Mouse (Mus musculus) kidney, embryonic 16.5 days (tissue): ENCODE measurements around the gene Supt16. TPM values are rescaled to one million over a fixed set of nuclear protein-coding genes. Genes with fewer than 3 reads are reported as not detected.

Experiments used
- ATAC-seq: fragments of 200-750 bp; cut with Nextera tagmentation; 2 replicates; pipeline ENCODE4 v1.8.0; 2017; ENCODE audit warnings: moderate TSS enrichment; ENCODE audit not compliant: low FRiP score, low TSS enrichment
- H3K27ac ChIP-seq: fragments of 300-500 bp; sonication (generic); 2 replicates; pipeline ENCODE4 v1.5.1; 2014; ENCODE audit warnings: low read length
- H3K27me3 ChIP-seq: fragments of 300-500 bp; sonication (generic); 2 replicates; pipeline ENCODE4 v1.6.1; 2014; ENCODE audit warnings: low read length, control low read depth, mixed read lengths; ENCODE audit not compliant: insufficient read depth
- H3K36me3 ChIP-seq: fragments of 300-500 bp; sonication (generic); 2 replicates; pipeline ENCODE4 v1.6.1; 2014; ENCODE audit warnings: low read length, control low read depth, mixed read lengths; ENCODE audit not compliant: insufficient read depth
- H3K4me1 ChIP-seq: fragments of 300-500 bp; sonication (generic); 2 replicates; pipeline ENCODE4 v1.6.1; 2014; ENCODE audit warnings: low read length, control low read depth, mixed read lengths; ENCODE audit not compliant: insufficient read depth
- H3K4me2 ChIP-seq: fragments of 300-500 bp; sonication (generic); replicated peaks from 2 replicates; pipeline ENCODE4 v1.6.1; 2014; ENCODE audit warnings: low read depth, low read length
- H3K4me3 ChIP-seq: fragments of 300-500 bp; sonication (generic); 2 replicates; pipeline ENCODE4 v1.5.1; 2014; ENCODE audit warnings: mild to moderate bottlenecking, low read length
- H3K9ac ChIP-seq: fragments of 300-500 bp; sonication (generic); replicated peaks from 2 replicates; pipeline ENCODE4 v1.6.1; 2014; ENCODE audit warnings: low read length
- H3K9me3 ChIP-seq: fragments of 300-500 bp; sonication (generic); 2 replicates; pipeline ENCODE4 v1.6.1; 2016; ENCODE audit warnings: low read length, control low read depth
- WGBS: fragments of 180-500 bp; shearing (Covaris S2); extraction: QIAGEN DNeasy Blood & Tissue Kit; methylation state at CpG from one replicate; pipeline ENCODE4 v1.1.7; 2014; 5-methylcytosine and 5-hydroxymethylcytosine counted together
- polyA plus RNA-seq: library from polyadenylated mRNA; unstranded; fragments of >200 nt; fragmentation: Nextera tagmentation; extraction: Ambion mirVana; gene quantifications from 2 replicates; pipeline ENCODE4 v1.2.1, GENCODE M21; 2015

The Supt16 gene
- polyA plus RNA-seq, 1 experiment from 2014 or later, result 51.1 TPM

GRCm38 (mm10) chr14:52152179-52152578 is 45.0 kb downstream of the Supt16 start:
- no peaks in the 10 kb centered on the region for H3K27me3 ChIP-seq
- 34% methylated on average over 7 of the region's 7 CpGs for WGBS
- H3K4me3 ChIP-seq, result no peak overlapping the region
- no peak overlapping the region for H3K27ac ChIP-seq
- H3K4me1 ChIP-seq, result no peaks in the 10 kb centered on the region
- no peak overlapping the region for H3K9ac ChIP-seq
- no peaks in the 10 kb centered on the region for H3K36me3 ChIP-seq
- no peak for ATAC-seq
- no peak overlapping the region for H3K4me2 ChIP-seq
- H3K9me3 ChIP-seq, result no peaks in the 10 kb centered on the region

GRCm38 (mm10) chr14:52149888-52150287 is 47.3 kb downstream of the Supt16 start:
- Histone ChIP-seq H3K4me1 (no peaks in the 10 kb centered on the region), H3K4me2 (no peak overlapping the region), H3K36me3 (no peaks in the 10 kb centered on the region), H3K27me3 (no peaks in the 10 kb centered on the region), H3K4me3 (no peak overlapping the region), H3K9me3 (no peaks in the 10 kb centered on the region), H3K9ac (no peak overlapping the region), H3K27ac (no peak overlapping the region)
- ATAC-seq, result no peak
- whole genome bisulfite sequencing, result 67% methylated on average over 4 of the region's 4 CpGs

GRCm38 (mm10) chr14:52146540-52146939 is 50.7 kb downstream of the Supt16 start:
- no peak overlapping the region for H3K4me3 ChIP-seq
- H3K9me3 ChIP-seq, result no peaks in the 10 kb centered on the region
- ATAC-seq, result no peak
- no peak overlapping the region for H3K4me2 ChIP-seq
- 65% methylated on average over 4 of the region's 4 CpGs for WGBS
- no peaks in the 10 kb centered on the region for H3K27me3 ChIP-seq
- no peaks in the 10 kb centered on the region for H3K4me1 ChIP-seq
- H3K9ac ChIP-seq, result no peak overlapping the region
- H3K27ac ChIP-seq, result no peak overlapping the region
- no peaks in the 10 kb centered on the region for H3K36me3 ChIP-seq

- Histone ChIP-seq H3K9me3 (no peaks in the 10 kb centered on the region), H3K4me3 (no peak overlapping the region), H3K27ac (no peak overlapping the region), H3K4me1 (peaks cover 4% of the 10 kb centered on the region; the same call in 1 of the 2 replicates), H3K36me3 (no peaks in the 10 kb centered on the region), H3K27me3 (no peaks in the 10 kb centered on the region), H3K4me2 (no peak overlapping the region), H3K9ac (no peak overlapping the region)
- ATAC-seq, result no peak
- WGBS, result 83% methylated on average over 4 of the region's 4 CpGs
Measured at GRCm38 (mm10) chr14:52144165-52144564, 53.1 kb downstream of the Supt16 start.

GRCm38 (mm10) chr14:52141445-52142127 is 55.6 kb downstream of the Supt16 start:
- no peak overlapping the region for H3K27ac ChIP-seq
- ATAC-seq, result no peak

GRCm38 (mm10) chr14:52140577-52141444 is 56.4 kb downstream of the Supt16 start:
- WGBS, result 44% methylated on average over 19 of the region's 19 CpGs
- H3K4me3 ChIP-seq, result peak overlapping the region; percentile 10
- H3K4me1 ChIP-seq, result peaks cover 4% of the 10 kb centered on the region; the same call in 1 of the 2 replicates
- H3K36me3 ChIP-seq, result no peaks in the 10 kb centered on the region
- no peak overlapping the region for H3K27ac ChIP-seq
- 0 out of 2 replicates have a peak overlapping the region, but pooled peaks have one; percentile 17 for H3K9ac ChIP-seq
- H3K9me3 ChIP-seq, result no peaks in the 10 kb centered on the region
- H3K27me3 ChIP-seq, result no peaks in the 10 kb centered on the region
- no peak for ATAC-seq
- peak overlapping the region; percentile 45 for H3K4me2 ChIP-seq

More at GRCm38 (mm10) chr14:52141445-52142127, 55.6 kb downstream of the Supt16 start:
- H3K36me3 ChIP-seq, result no peaks in the 10 kb centered on the region
- H3K4me1 ChIP-seq, result peaks cover 4% of the 10 kb centered on the region; the same call in 1 of the 2 replicates
- H3K9ac ChIP-seq, result no peak overlapping the region
- H3K27me3 ChIP-seq, result no peaks in the 10 kb centered on the region
- 67% methylated on average over 16 of the region's 16 CpGs for WGBS
- H3K4me3 ChIP-seq, result no peak overlapping the region
- H3K9me3 ChIP-seq, result no peaks in the 10 kb centered on the region
- peak overlapping the region; percentile 45; the same call in 1 of the 2 replicates for H3K4me2 ChIP-seq

- no peaks in the 10 kb centered on the region for H3K9me3 ChIP-seq
Measured at GRCm38 (mm10) chr14:52133584-52133983, 63.6 kb downstream of the Supt16 start.

GRCm38 (mm10) chr14:52124636-52125035 is 72.6 kb downstream of the Supt16 start:
- H3K36me3 ChIP-seq, result no peaks in the 10 kb centered on the region
- H3K4me1 ChIP-seq, result peaks cover 6% of the 10 kb centered on the region; the same call in 1 of the 2 replicates
- H3K9ac ChIP-seq, result no peak overlapping the region
- WGBS, result 87% methylated on average over 3 of the region's 3 CpGs
- H3K4me2 ChIP-seq, result no peak overlapping the region
- H3K4me3 ChIP-seq, result no peak overlapping the region
- ATAC-seq, result no peak
- no peaks in the 10 kb centered on the region for H3K9me3 ChIP-seq
- H3K27ac ChIP-seq, result no peak overlapping the region
- no peaks in the 10 kb centered on the region; the same call in 1 of the 2 replicates for H3K27me3 ChIP-seq

More at GRCm38 (mm10) chr14:52133584-52133983, 63.6 kb downstream of the Supt16 start:
- Histone ChIP-seq H3K36me3 (no peaks in the 10 kb centered on the region), H3K27me3 (no peaks in the 10 kb centered on the region), H3K9ac (no peak overlapping the region), H3K27ac (no peak overlapping the region), H3K4me3 (no peak overlapping the region), H3K4me2 (no peak overlapping the region), H3K4me1 (no peaks in the 10 kb centered on the region)
- ATAC-seq, result no peak
- 77% methylated on average over 5 of the region's 5 CpGs for WGBS

GRCm38 (mm10) chr14:52123918-52124317 is 73.3 kb downstream of the Supt16 start:
- Histone ChIP-seq H3K4me2 (no peak overlapping the region), H3K4me1 (peaks cover 9% of the 10 kb centered on the region; the same call in 1 of the 2 replicates), H3K9ac (no peak overlapping the region), H3K27ac (no peak overlapping the region), H3K4me3 (no peak overlapping the region), H3K9me3 (no peaks in the 10 kb centered on the region), H3K36me3 (no peaks in the 10 kb centered on the region), H3K27me3 (no peaks in the 10 kb centered on the region; the same call in 1 of the 2 replicates)
- ATAC-seq, result no peak
- WGBS, result 14% methylated on average over 4 of the region's 4 CpGs
